15 mouse cellular contexts compared by ENCODE assay signal in the genomic region with DNA sequence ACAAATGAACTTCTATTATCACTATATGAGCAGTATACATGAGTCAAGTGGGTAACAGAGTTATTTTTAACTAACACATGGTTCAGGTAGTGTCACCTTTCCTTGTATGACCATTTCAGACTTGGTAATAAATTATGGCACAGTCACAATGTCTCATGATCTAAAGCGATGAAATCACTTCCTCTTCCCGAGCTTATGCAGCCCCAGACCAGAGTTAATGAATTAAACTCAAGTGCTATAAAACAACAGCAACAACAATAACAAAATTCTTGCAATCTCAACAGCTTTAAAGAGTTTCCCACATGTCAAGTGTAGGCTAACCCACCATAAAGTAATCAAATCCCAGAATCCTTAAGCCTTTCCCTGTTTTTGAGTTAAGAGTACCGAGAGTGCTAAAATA.
"Had no signal": no experiment of that assay in that cellular context is flagged by ENCODE, and none has a peak within 500 bp of the region (broad histone marks: within the 10 kb centered on the region; RNA-seq: fewer than 3 reads in every experiment).

No protein-coding gene starts in this region.

- H3K9me3 ChIP-seq: neural tube, embryonic 15.5 days; stomach, embryonic 15.5 days had no signal

- H3K36me3 ChIP-seq: neural tube, embryonic 15.5 days; stomach, embryonic 15.5 days had no signal

- H3K4me2 ChIP-seq: neural tube, embryonic 15.5 days; stomach, embryonic 15.5 days had no signal

- H3K9ac ChIP-seq: neural tube, embryonic 15.5 days; stomach, embryonic 15.5 days had no signal

- H3K27ac ChIP-seq: neural tube, embryonic 15.5 days; stomach, embryonic 15.5 days; stomach, postnatal 0 days had no signal

- H3K27me3 ChIP-seq: neural tube, embryonic 15.5 days; stomach, embryonic 15.5 days had no signal

- H3K4me1 ChIP-seq: neural tube, embryonic 15.5 days; stomach, embryonic 15.5 days had no signal

- DNase-seq: retina, postnatal 1 day; right cerebral cortex, adult 18-20 months; right cerebral cortex, postnatal 14 days; right cerebral cortex, postnatal 25 days; right cerebral cortex, postnatal 4 days; spleen, adult 18-20 months; thymus, adult 18-20 months; thymus, adult 2 months; thymus, postnatal 14 days; thymus, postnatal 25 days; thymus, postnatal 36 days; thymus, postnatal 4 days had no signal

- H3K4me3 ChIP-seq: neural tube, embryonic 15.5 days; stomach, embryonic 15.5 days had no signal
